In genomic region chr11:94245955-94246788, GRCm38 (mm10) we compare ENCODE assay signal across 8 mouse cellular contexts. TPM values are rescaled to one million over a fixed set of nuclear protein-coding genes. Genes with fewer than 3 reads are reported as not detected.
DNase-seq lines count a peak whose midpoint lies in the region; ATAC-seq lines count a peak whose summit lies in the region.

Wfikkn2 (minus strand) TSS chr11:94246005.

- 0 out of 2 replicates have a peak within 1 kb of the TSS, but pooled peaks have one; percentile 1 for H3K4me3 ChIP-seq in limb, embryonic 11.5 days (ENCODE audit: low read depth, low read length)
- H3K4me3 ChIP-seq in stomach, embryonic 14.5 days (ENCODE audit: low read depth, low read length): no peak within 1 kb of the TSS

- 20% methylated on average over 17 of the region's 17 CpGs for WGBS in limb, embryonic 11.5 days
- 48% methylated on average over 17 of the region's 17 CpGs for WGBS in stomach, embryonic 14.5 days

- H3K27ac ChIP-seq in limb, embryonic 11.5 days (replicated peaks; ENCODE audit: low read depth, low read length): peak within 1 kb of the TSS; percentile 93
- peak within 1 kb of the TSS; percentile 53; the same call in 1 of the 2 replicates for H3K27ac ChIP-seq in stomach, embryonic 14.5 days (ENCODE audit: low read length)

- H3K27me3 ChIP-seq in limb, embryonic 11.5 days (ENCODE audit: control insufficient read depth, insufficient read depth, low read length): no peaks in the 10 kb centered on the region
- no peaks in the 10 kb centered on the region for H3K27me3 ChIP-seq in stomach, embryonic 14.5 days (ENCODE audit: control insufficient read depth, insufficient read depth, low read length)

- H3K9ac ChIP-seq in limb, embryonic 11.5 days (ENCODE audit: low read length): peak within 1 kb of the TSS; percentile 40; the same call in 1 of the 2 replicates
- H3K9ac ChIP-seq in stomach, embryonic 14.5 days (replicated peaks; ENCODE audit: low read depth, low read length): no peak within 1 kb of the TSS

- peak within 1 kb of the TSS; percentile 1 for H3K4me2 ChIP-seq in limb, embryonic 11.5 days (ENCODE audit: low read depth, severe bottlenecking)
- H3K4me2 ChIP-seq in stomach, embryonic 14.5 days (replicated peaks; ENCODE audit: low read depth, low read length): no peak within 1 kb of the TSS

- peak; percentile 93 for ATAC-seq in limb, embryonic 11.5 days (ENCODE audit: insufficient number of reproducible peaks, low FRiP score, low TSS enrichment, low read depth)
- peak; percentile 77 for ATAC-seq in stomach, embryonic 14.5 days (ENCODE audit: insufficient number of reproducible peaks, insufficient read depth, low FRiP score, low read depth)
- no peak for ATAC-seq in erythroblast, adult 5-6 weeks (replicated peaks; ENCODE audit: low FRiP score, poor library complexity, severe bottlenecking)

- peak; percentile 65 to 74 for DNase-seq in cerebellum, postnatal 14 days
- no peak for DNase-seq in cerebellum, adult 9-10 months
- peak; percentile 36 for DNase-seq in right cerebral cortex, postnatal 25 days
- no peak for DNase-seq in right cerebral cortex, postnatal 14 days
- DNase-seq in limb, embryonic 11.5 days (ENCODE audit: low spot score): peak; percentile 89
- no peak for DNase-seq in frontal cortex, postnatal 25 days (ENCODE audit: low spot score in 2 of 2)

- H3K9me3 ChIP-seq in limb, embryonic 11.5 days (ENCODE audit: control insufficient read depth, low read length): no peaks in the 10 kb centered on the region
- no peaks in the 10 kb centered on the region for H3K9me3 ChIP-seq in stomach, embryonic 14.5 days (ENCODE audit: control insufficient read depth, low read depth, low read length)

- H3K36me3 ChIP-seq in limb, embryonic 11.5 days (ENCODE audit: control insufficient read depth, insufficient read depth, low read length): no peaks in the 10 kb centered on the region
- no peaks in the 10 kb centered on the region for H3K36me3 ChIP-seq in stomach, embryonic 14.5 days (ENCODE audit: control insufficient read depth, insufficient read depth, low read length)

- H3K4me1 ChIP-seq in limb, embryonic 11.5 days (ENCODE audit: control insufficient read depth, insufficient read depth, low read length): peaks cover 52% of the 10 kb centered on the region
- peaks cover 27% of the 10 kb centered on the region for H3K4me1 ChIP-seq in stomach, embryonic 14.5 days (ENCODE audit: control insufficient read depth, insufficient read depth, low read length)

RNA-seq across cellular contexts. Expression of gene Wfikkn2, which starts in this region (rescaled TPM):
- polyA plus RNA-seq in limb, embryonic 11.5 days (2014; fragmentation: Nextera tagmentation; extraction: Ambion mirVana): 5.3 and 8.0 TPM in 2 replicates
- polyA plus RNA-seq in stomach, embryonic 14.5 days (2014; fragmentation: Nextera tagmentation; extraction: Ambion mirVana): 1.3 and 1.6 TPM in 2 replicates
- total RNA-seq in erythroblast, adult 5-6 weeks (2015; ENCODE audit: low replicate concordance): not detected in 2 replicates
- not detected in 2 replicates for total RNA-seq in erythroblast, adult 5-6 weeks (2017; ENCODE audit: low replicate concordance)

Comparison
In these comparisons a context has a peak if more than half of its experiments do, and no peak if none do; other contexts are left out.
1. DNase-seq: peak in cerebellum, postnatal 14 days (2 of 2), right cerebral cortex, postnatal 25 days (single experiment) and limb, embryonic 11.5 days (single experiment); none in cerebellum, adult 9-10 months (single experiment), right cerebral cortex, postnatal 14 days (single experiment) and frontal cortex, postnatal 25 days (0 of 2).